Mouse (Mus musculus): ENCODE results near the gene Phospho1. TPM values are rescaled to one million over a fixed set of nuclear protein-coding genes. Genes with fewer than 3 reads are reported as not detected.

Phospho1 gene
- 0.28 TPM for polyA plus RNA-seq (2014; fragmentation: Illumina TruSeq; extraction: RNeasy Lipid Tissue Mini Kit (QIAGEN cat#74804); ENCODE audit: low read depth, low replicate concordance)

GRCm38 (mm10) chr11:95824071-95824876 is at the start of gene Phospho1:
TSS of gene Phospho1 (plus strand) at chr11:95824499.

GRCm38 (mm10) chr11:95837059-95837458 is 12.8 kb downstream of the Phospho1 start, which contains the start of gene Gngt2:
TSS of gene Gngt2 (plus strand) at chr11:95837216.

GRCm38 (mm10) chr11:95842074-95842681 is 17.9 kb downstream of the Phospho1 start, which contains the start of gene Abi3:
TSS of gene Abi3 (minus strand) at chr11:95842476.

Other genes starting within 250 kb of the Phospho1 start
- gene Ngfr, start 236.8 kb upstream of the Phospho1 start, polyA plus RNA-seq (2014; fragmentation: Illumina TruSeq; extraction: RNeasy Lipid Tissue Mini Kit (QIAGEN cat#74804); ENCODE audit: low read depth, low replicate concordance) = 0.47 TPM
- 5.2 TPM for gene Phb, start 157.5 kb upstream of the Phospho1 start, polyA plus RNA-seq (2014; fragmentation: Illumina TruSeq; extraction: RNeasy Lipid Tissue Mini Kit (QIAGEN cat#74804); ENCODE audit: low read depth, low replicate concordance)
- gene Zfp652, start 111.8 kb upstream of the Phospho1 start, polyA plus RNA-seq (2014; fragmentation: Illumina TruSeq; extraction: RNeasy Lipid Tissue Mini Kit (QIAGEN cat#74804); ENCODE audit: low read depth, low replicate concordance) = 27.3 TPM
- 0.22 TPM for gene B130006D01Rik, start 100.9 kb upstream of the Phospho1 start, polyA plus RNA-seq (2014; fragmentation: Illumina TruSeq; extraction: RNeasy Lipid Tissue Mini Kit (QIAGEN cat#74804); ENCODE audit: low read depth, low replicate concordance)
- gene Gngt2, start 12.7 kb downstream of the Phospho1 start, polyA plus RNA-seq (2014; fragmentation: Illumina TruSeq; extraction: RNeasy Lipid Tissue Mini Kit (QIAGEN cat#74804); ENCODE audit: low read depth, low replicate concordance) = 3.2 TPM
- 0.47 TPM for gene Abi3, start 18.0 kb downstream of the Phospho1 start, polyA plus RNA-seq (2014; fragmentation: Illumina TruSeq; extraction: RNeasy Lipid Tissue Mini Kit (QIAGEN cat#74804); ENCODE audit: low read depth, low replicate concordance)
- gene B4galnt2, start 90.4 kb downstream of the Phospho1 start, polyA plus RNA-seq (2014; fragmentation: Illumina TruSeq; extraction: RNeasy Lipid Tissue Mini Kit (QIAGEN cat#74804); ENCODE audit: low read depth, low replicate concordance) = 194 TPM
- 0.16 TPM for gene Igf2bp1, start 181.4 kb downstream of the Phospho1 start, polyA plus RNA-seq (2014; fragmentation: Illumina TruSeq; extraction: RNeasy Lipid Tissue Mini Kit (QIAGEN cat#74804); ENCODE audit: low read depth, low replicate concordance)
- not detected for gene Gip, start 200.0 kb downstream of the Phospho1 start, polyA plus RNA-seq (2014; fragmentation: Illumina TruSeq; extraction: RNeasy Lipid Tissue Mini Kit (QIAGEN cat#74804); ENCODE audit: low read depth, low replicate concordance)
- gene Snf8, start 210.4 kb downstream of the Phospho1 start, polyA plus RNA-seq (2014; fragmentation: Illumina TruSeq; extraction: RNeasy Lipid Tissue Mini Kit (QIAGEN cat#74804); ENCODE audit: low read depth, low replicate concordance) = 24.5 TPM
- gene Ube2z, start 240.9 kb downstream of the Phospho1 start, polyA plus RNA-seq (2014; fragmentation: Illumina TruSeq; extraction: RNeasy Lipid Tissue Mini Kit (QIAGEN cat#74804); ENCODE audit: low read depth, low replicate concordance) = 26.5 TPM